Mouse (Mus musculus) frontal cortex, postnatal 10 days (tissue): ENCODE measurements around the gene Hs3st3b1.

Experiments
- DNase-seq, 2 experiments: peaks; one replicate each; pipeline ENCODE4 v3.0.0; 2022; ENCODE audit warnings: low spot score in 2 of 2, mixed read lengths in 1 of 2

Hs3st3b1 gene

DNA sequence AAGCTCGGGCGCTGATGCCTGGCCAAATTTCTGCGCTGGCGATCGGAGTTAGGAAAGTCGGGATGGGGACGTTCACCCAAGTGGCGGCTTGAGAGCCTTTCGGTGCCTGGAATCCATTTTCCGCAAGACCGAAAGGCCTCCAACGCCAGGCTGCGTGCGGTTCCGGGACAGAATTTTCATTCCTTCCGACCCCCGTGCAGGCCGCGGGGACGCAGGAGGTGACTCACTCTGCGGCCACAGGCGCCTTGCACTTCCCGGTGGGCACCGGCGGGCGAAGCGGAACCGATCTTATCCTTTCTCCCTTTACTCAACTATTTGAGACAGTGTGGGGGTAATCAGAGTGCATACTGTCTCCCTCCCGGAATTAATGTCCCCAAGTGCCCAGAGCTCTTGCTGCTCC, 1.3 kb upstream of the Hs3st3b1 start:
- DNase-seq: no peak

GRCm38 (mm10) chr11:63921044-63921951, 792 bp downstream of the Hs3st3b1 start:
- DNase-seq: no peak

DNA sequence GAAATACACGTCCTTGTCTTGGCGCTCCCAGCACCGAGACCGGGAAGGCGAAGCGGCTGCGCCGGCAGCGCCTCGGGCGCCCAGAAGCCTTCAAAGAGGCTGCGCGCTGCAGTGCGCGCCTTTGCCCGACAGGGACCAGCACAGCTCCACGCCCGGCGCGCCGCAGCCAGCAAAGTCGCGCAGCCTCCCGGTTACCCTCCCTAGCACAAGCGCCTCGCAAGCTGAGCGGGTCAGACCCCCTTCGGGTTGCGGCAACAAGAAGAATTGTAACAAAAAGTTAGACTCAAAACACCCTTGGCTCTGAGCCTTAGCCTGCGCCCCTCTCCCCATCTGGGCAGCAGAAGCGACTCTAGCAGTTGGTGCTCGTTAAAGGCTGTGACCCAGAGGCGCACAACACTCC, 1.6 kb downstream of the Hs3st3b1 start:
- peak; percentile 43 to 76 for DNase-seq

DNA sequence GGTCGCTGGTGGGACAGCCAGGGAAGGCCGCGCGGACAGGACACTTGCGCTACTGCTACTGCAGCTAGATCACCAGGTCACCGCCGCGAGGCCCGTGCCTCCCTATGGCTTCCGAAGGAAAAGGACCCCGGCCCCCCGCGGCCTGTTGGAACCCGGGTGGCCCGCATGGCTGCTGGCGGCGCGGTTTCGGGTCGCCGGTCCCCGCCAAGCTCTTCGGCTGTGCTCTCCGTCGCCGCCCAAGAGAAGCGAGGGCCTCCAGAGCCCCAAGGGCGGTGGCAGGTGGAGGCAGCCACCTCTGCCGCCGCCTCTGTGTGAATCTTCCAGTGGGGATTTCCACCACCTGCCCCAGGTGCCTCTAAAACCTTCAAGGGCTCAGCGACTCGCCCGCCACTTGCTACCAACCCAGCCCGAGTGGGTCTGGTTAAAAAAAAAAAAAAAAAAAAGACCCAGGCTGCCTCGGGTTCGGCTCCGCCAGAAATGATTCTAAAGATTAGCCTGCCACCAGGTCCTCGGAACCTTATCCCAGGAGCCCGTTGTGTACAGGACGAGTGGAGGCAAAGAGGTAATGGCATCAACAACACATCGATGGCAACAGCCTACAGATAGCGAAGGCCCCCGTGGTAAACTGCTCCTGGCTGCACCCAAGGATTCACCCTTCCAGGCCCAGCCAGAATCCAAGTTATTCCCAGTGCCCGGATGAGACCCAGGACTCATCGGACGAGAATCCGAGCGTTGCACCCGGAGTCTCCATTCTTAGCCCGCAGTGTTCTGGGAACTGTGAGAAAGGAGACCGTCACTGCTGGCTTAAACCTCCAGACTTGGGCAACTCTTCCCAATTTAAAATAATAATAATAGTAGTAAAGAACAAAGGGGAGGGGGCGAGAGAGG, 2.6 kb downstream of the Hs3st3b1 start:
- no peak for DNase-seq

DNA sequence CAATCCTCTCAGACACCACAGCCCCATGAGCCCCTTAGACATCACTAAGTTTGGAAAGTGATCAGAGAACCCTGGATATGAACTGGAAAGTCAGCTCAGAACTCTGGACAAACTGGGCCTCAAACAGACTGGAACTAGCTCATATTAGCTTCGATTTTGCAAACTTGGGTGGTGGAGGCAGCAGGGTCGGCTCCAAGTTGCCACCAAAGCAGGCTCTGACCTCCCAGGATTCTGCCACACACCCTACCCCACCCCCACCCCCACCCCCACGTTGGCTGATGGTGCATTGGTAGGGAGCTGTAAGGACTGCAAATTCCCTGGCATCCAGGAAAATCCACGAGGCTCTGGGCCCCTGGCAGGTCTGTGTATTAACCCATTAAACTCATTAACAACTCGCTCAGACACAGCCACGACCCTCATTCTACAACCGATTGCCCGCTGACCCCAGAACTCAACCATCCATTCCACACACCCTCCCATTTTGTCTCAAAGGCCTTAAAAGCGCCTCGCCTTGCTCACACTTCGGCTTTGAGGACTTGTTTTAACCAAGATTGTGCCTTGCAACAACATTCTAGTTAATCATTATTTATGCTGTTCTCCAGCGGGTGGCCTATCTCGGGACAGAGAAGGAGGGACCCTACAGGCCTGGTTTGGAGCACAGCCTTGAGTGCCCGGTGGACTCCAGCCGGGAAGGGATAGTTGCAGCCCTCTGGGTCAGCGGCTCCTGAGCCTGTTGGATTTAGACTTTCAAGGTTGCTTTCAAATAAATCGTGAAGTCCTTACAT, 3.6 kb downstream of the Hs3st3b1 start:
- no peak for DNase-seq

DNA sequence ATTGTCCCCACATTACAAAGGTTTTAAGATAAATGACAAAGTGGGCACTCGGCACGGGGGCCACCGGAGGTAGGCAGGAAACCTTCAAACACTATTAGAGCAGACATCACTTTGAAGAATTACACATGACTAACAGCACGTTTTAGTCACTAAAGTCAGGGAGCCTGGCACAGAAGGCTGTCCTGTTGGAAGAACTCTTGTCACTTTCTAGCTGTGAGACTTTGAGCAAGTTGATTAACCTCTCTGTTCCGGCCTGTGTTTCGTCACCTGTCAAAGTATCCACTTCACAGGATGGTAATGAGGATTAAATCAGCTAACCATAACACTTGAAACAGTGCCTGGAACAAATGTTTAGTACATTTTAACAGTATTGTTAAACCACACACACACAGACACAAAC, 4.5 kb downstream of the Hs3st3b1 start:
- no peak for DNase-seq

- peak; percentile 38 to 65 for DNase-seq
These were observed 7.7 kb downstream of the Hs3st3b1 start for GRCm38 (mm10) chr11:63914388-63914787.

DNA sequence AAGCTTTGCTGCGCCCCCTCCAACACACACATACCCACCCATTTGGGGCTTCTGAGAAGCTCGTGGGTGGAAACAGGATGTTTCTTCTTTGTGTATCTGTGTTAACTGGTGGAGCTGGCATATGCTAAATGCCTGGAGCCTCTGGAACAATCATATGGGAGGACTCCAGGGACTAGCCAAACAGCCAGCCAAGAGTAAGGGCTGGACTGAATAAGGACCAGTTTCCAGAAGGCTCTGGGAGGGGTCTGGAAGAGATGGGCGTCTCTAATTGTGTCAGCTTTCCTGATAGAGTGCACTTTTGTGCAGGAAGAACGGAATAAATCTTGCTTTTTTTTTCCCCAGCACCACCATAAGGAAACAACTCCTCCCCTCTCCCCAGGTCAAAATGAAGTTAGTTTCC, 8.2 kb downstream of the Hs3st3b1 start:
- no peak for DNase-seq

DNA sequence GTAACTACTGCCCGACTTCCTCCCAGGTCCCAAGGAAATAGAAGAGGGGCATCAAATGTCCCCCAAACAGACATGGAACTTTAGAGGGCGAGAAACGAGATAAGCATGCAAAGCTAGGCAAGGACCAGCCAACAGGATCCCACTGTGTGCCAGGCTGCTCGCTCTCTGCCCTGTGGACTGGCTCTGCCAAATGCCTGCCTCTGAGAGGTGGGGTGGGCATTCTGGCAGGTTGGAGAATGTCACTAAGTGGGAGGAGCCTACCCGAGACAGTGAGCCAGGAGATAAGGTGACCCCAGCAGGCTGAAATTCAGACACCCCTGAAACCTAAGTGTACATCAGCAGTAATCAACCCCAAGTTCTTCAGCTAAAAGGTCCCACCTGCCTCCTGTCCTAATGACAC, 11.1 kb downstream of the Hs3st3b1 start:
- DNase-seq: no peak

DNA sequence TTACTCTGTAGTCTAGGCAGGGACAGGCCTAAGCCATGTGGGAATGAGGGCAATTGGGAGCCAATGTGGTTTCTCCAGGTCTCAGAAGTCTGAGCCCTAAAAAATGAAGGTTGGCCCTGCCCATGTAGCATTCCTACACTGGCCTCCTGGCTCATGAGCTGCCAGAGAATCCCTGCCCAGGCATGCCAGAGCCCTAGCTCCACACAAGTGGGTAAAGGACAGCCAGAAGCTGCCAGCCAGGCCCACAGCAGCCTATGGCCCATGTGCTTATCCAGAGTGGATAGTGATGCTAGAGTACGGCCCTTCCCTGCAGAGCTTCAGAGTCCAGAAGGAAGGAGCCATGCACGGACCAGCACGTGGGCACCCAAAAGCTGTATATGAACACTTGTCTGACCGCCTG, 12.1 kb downstream of the Hs3st3b1 start:
- no peak for DNase-seq

GRCm38 (mm10) chr11:63908500-63908899, 13.6 kb downstream of the Hs3st3b1 start:
- no peak for DNase-seq

- no peak for DNase-seq
These were observed 15.3 kb downstream of the Hs3st3b1 start for GRCm38 (mm10) chr11:63906552-63907353.

- no peak for DNase-seq
These were observed 17.3 kb downstream of the Hs3st3b1 start for GRCm38 (mm10) chr11:63904787-63905186.

DNA sequence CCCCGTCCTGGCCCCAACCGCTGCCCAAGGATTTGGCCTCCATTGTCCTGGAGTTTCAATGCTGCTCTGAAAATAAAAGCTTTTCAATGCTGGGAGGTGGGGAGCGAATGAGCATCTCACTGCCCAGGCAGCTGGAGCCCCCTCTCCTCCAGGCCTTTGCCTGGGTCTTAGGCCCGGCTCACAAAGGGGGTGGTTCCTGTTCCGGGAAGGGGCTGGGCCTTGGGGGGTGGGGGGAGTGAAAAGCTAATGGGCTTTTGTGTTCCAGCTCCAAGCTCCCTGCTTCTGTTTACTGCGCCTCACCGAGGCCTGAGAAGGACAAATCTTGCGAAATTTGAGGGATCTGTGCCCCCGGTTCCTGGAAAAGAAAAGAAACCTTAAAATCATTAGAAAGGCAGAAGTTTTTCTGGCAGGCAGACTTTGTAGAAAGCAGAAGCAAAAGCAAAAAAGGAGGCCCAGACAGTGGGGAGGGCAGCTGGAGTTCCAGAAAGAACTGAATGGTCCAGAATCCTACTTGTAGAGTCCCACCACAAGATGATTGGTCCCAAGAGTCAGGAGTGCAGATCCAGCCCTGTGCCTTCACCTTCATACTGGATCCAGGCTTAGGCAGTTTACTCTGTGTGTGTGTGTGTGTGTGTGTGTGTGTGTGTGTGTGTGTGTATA, 23.5 kb downstream of the Hs3st3b1 start:
- DNase-seq: no peak

DNA sequence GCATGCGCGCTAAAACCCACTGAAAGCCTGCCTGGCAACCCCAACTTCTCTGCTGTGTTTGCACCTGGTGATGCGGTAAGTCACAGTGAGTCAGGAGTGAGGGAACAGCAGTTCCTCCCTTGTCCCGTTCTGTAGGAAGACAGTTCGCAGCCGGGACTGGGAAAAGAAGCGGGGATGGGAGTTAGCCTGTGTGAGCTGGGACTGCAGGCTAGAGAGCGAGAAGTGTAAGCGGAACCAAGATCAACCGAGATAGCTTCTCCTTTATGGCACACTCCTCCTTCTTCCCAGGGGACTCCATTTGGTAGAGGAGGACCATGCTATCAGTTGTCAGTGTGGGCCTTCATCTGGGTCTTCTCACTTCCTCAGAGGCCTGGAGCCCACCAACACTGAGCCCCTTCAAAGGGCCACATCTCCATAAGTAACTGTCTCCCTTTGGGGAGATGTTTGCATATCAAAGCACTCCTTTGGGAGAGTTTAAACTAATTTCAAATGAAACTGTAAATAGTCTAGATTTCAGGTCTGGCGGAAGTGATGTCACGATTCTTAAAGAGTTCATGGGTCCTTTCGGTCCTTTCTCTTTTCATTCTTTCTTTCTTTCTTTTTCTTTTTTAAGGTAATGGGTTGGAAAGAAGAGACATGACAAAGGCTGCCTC, 24.1 kb downstream of the Hs3st3b1 start:
- DNase-seq: no peak

- DNase-seq: no peak
These were observed 25.1 kb downstream of the Hs3st3b1 start for GRCm38 (mm10) chr11:63897011-63897410.

- no peak for DNase-seq
These were observed 27.9 kb downstream of the Hs3st3b1 start for GRCm38 (mm10) chr11:63894188-63894587.

DNA sequence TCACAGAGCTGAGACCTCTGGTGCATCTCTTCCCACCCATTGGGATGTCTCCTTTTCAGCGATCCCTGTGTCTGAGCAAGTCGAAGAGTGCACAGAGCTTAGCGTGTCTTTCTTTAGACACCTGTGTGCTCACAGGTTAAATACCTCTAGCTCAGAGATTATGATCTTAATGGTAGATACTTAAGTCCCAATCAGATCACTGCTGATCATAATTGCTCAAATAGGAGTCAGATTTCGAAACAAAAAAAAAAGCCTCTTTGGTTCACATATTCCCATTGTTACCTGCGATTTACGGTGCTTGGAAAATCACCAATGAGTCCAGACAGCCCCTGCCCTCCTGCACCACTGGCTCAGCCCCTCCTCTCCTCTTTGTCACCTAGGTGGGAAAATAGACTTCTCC, 28.5 kb downstream of the Hs3st3b1 start:
- no peak for DNase-seq

DNA sequence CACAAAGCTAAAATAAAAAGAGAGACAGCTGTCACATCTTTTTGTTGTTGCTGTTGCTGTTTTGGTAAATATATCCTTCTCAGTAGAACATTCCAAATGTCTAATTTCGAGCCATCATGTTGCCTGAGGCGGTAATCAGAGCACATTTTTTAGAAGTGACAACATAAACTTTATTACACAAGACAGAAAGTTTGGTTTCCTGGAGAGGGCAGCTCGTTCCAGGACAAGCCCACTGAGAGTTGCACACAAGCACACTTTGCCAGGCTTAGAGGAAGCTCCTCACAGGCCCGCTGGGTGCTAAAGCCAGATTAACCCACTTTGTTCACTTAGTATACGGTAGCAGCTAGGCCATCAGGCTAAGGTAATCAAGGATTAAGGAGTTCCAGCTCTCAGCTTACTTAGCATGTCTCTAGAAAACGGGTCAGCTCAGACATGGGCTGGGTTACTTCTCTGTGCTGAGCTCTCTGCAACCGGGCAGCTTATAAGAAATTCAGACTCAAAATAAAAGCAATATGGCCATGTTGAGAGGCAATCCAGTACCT, 30.5 kb downstream of the Hs3st3b1 start:
- no peak for DNase-seq

GRCm38 (mm10) chr11:63883385-63883784, 38.7 kb downstream of the Hs3st3b1 start:
- no peak for DNase-seq
